Mouse (Mus musculus) cortical plate, adult 2 months (tissue): Measurements from ENCODE around the gene Zfp652.
A peak's percentile ranks its signal among the peaks of the same experiment; 100 is the strongest.

Experiments
- CTCF ChIP-seq: fragments of 200-500 bp; IDR thresholded peaks from 2 replicates; pipeline ENCODE4 v1.5.1; 2011; ENCODE audit warnings: mild to moderate bottlenecking, control low read depth, low read length; ENCODE audit not compliant: insufficient read depth; ENCODE audit errors: extremely low read depth
- POLR2A ChIP-seq: fragments of 200-500 bp; IDR thresholded peaks from 2 replicates; pipeline ENCODE4 v1.6.1; 2011; ENCODE audit warnings: mild to moderate bottlenecking, low read length, control low read depth; ENCODE audit not compliant: insufficient read depth; ENCODE audit errors: extremely low read depth

GRCm38 (mm10) chr11:95686031-95686430, 26.4 kb upstream of the Zfp652 start:
- TF ChIP-seq POLR2A (no peak), CTCF (peak; percentile 94)
